Mouse (Mus musculus): ENCODE results near the gene Apod. TPM values are rescaled to one million over a fixed set of nuclear protein-coding genes. Genes with fewer than 3 reads are reported as not detected.

Apod gene
- total and polyA plus RNA-seq, 2 experiments from 2014 or later, result 0.51 TPM; not detected in 1

DNA sequence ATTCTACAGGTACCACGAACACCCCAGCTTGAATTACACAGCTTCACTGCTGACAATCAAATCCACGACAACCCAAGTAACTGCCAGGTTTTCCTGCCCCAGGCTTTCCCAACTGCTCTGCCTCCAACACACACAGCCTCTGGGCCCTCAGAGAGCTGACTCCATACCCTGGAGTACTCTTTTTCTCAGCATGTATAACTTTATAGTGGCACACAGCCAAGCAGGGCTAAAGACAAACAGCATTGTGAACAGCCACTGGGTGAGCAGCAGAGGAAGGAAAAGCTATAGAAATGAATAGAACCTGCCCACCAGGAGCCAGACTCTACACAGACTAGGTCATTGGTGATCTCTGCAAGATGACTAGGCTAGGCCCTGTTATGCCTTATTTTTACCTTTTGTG, 15.1 kb upstream of the Apod start:
- TF ChIP-seq CTCF (IDR thresholded peaks at IDR 0.05; ENCODE audit: low read depth) (no peak), EP300 (IDR thresholded peaks at IDR 0.05; ENCODE audit: low read depth) (no peak)
- no peak for DNase-seq (ENCODE audit: low spot score)
- no peak overlapping the region for H3K4me2 ChIP-seq (ENCODE audit: low read depth, low read length)
- H3K27ac ChIP-seq (ENCODE audit: low read depth), result peak overlapping the region; percentile 34; the same call in 1 of the 2 replicates
- no peaks in the 10 kb centered on the region for H3K36me3 ChIP-seq (replicated peaks; ENCODE audit: control insufficient read depth, insufficient read depth, low read length)
- H3K9me3 ChIP-seq (replicated peaks; ENCODE audit: control insufficient read depth, low read length), result no peaks in the 10 kb centered on the region
- H3K9ac ChIP-seq (replicated peaks; ENCODE audit: low read depth, low read length), result no peak overlapping the region
- no peak for ATAC-seq (ENCODE audit: insufficient read depth, low read depth)
- H3K4me1 ChIP-seq (ENCODE audit: control insufficient read depth, insufficient read depth), result no peaks in the 10 kb centered on the region
- no peak overlapping the region for H3K4me3 ChIP-seq (ENCODE audit: low read depth, low read length)
- 40% methylated on average over 2 of the region's 2 CpGs for WGBS
- H3K27me3 ChIP-seq (ENCODE audit: control insufficient read depth, insufficient read depth, low read length), result no peaks in the 10 kb centered on the region

DNA sequence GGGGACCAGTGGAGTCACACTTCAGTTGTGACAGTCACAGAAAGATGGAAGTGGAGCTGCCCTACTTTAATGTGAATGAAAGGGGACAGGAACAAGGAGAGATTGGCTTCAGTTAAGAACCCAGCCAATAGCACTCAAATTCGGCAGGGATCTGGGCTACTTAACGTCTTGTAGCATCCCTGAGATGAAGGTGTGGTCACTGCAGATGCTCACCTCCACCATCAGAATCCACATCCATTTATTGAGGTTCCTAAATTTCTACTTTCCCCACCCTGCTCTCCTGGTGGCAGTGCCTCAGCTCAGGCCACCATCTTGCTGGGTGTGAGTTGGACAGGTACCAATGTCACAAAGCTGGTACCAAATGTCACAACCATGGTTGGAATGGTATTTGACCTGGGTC, 13.3 kb upstream of the Apod start:
- no peaks in the 10 kb centered on the region for H3K36me3 ChIP-seq (replicated peaks; ENCODE audit: control insufficient read depth, insufficient read depth, low read length)
- no peaks in the 10 kb centered on the region for H3K4me1 ChIP-seq (ENCODE audit: control insufficient read depth, insufficient read depth)
- no peaks in the 10 kb centered on the region for H3K27me3 ChIP-seq (ENCODE audit: control insufficient read depth, insufficient read depth, low read length)
- no peak for TF ChIP-seq CTCF (IDR thresholded peaks at IDR 0.05; ENCODE audit: low read depth)
- no peak for TF ChIP-seq EP300 (IDR thresholded peaks at IDR 0.05; ENCODE audit: low read depth)
- 76% methylated on average over 2 of the region's 2 CpGs for WGBS
- DNase-seq (ENCODE audit: low spot score) (no peak), ATAC-seq (ENCODE audit: insufficient read depth, low read depth) (no peak)
- no peak overlapping the region for H3K4me2 ChIP-seq (ENCODE audit: low read depth, low read length)
- no peak overlapping the region for H3K9ac ChIP-seq (replicated peaks; ENCODE audit: low read depth, low read length)
- 0 out of 2 replicates have a peak overlapping the region, but pooled peaks have one; percentile 22 for H3K27ac ChIP-seq (ENCODE audit: low read depth)
- no peak overlapping the region for H3K4me3 ChIP-seq (ENCODE audit: low read depth, low read length)
- no peaks in the 10 kb centered on the region for H3K9me3 ChIP-seq (replicated peaks; ENCODE audit: control insufficient read depth, low read length)

DNA sequence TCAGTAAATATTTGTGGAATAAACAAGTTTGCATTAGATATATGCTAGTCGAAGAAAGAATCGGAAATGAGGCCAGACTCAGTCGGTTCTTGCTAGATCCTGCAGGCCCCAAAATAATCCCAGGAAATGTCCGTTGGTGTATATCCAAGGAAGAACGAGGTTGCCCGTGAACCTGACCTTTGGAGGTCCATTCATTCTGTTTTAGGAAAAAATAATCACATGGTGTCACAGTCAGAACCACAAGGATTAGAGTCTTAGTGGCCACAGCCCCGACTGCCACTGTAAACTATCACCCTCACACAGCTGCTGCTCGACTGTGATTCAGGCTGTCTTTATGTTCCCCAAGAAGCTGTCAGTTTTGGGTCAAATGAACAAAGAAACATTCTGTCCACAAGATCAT, 12.8 kb upstream of the Apod start:
- DNase-seq (ENCODE audit: low spot score) (no peak), ATAC-seq (ENCODE audit: insufficient read depth, low read depth) (no peak)
- no peaks in the 10 kb centered on the region for H3K36me3 ChIP-seq (replicated peaks; ENCODE audit: control insufficient read depth, insufficient read depth, low read length)
- no peak overlapping the region for H3K4me2 ChIP-seq (ENCODE audit: low read depth, low read length)
- H3K27ac ChIP-seq (ENCODE audit: low read depth), result peak overlapping the region; percentile 66
- no peak overlapping the region for H3K4me3 ChIP-seq (ENCODE audit: low read depth, low read length)
- H3K4me1 ChIP-seq (ENCODE audit: control insufficient read depth, insufficient read depth), result no peaks in the 10 kb centered on the region
- H3K9me3 ChIP-seq (replicated peaks; ENCODE audit: control insufficient read depth, low read length), result no peaks in the 10 kb centered on the region
- TF ChIP-seq CTCF (IDR thresholded peaks at IDR 0.05; ENCODE audit: low read depth) (no peak), EP300 (IDR thresholded peaks at IDR 0.05; ENCODE audit: low read depth) (no peak)
- H3K9ac ChIP-seq (replicated peaks; ENCODE audit: low read depth, low read length), result no peak overlapping the region
- 62% methylated on average over 8 of the region's 8 CpGs for WGBS
- no peaks in the 10 kb centered on the region for H3K27me3 ChIP-seq (ENCODE audit: control insufficient read depth, insufficient read depth, low read length)

DNA sequence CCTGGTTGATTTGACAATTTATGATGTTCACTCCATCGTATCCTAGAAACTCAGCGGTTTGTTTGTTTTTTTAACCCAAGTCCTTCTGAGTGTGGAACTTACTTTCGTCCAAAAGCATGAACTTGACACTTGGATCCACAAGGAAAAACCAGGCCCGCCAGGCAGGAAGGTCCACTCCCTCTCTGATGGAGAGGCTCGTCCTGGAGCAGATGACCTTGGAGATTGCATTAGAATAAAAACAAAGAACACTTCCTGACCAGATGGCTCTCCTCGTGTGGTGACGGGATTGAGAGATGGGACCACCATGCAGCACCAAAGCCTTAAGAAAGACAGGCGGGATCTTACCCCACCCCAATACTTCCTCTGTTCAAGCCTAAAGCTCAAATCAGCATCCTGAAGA, 12.1 kb upstream of the Apod start:
- peak; percentile 30; the same call in 1 of the 2 replicates for TF ChIP-seq EP300 (IDR thresholded peaks at IDR 0.05; ENCODE audit: low read depth)
- TF ChIP-seq CTCF (IDR thresholded peaks at IDR 0.05; ENCODE audit: low read depth), result no peak
- Histone ChIP-seq H3K36me3 (replicated peaks; ENCODE audit: control insufficient read depth, insufficient read depth, low read length) (no peaks in the 10 kb centered on the region), H3K9me3 (replicated peaks; ENCODE audit: control insufficient read depth, low read length) (no peaks in the 10 kb centered on the region), H3K27ac (ENCODE audit: low read depth) (peak overlapping the region; percentile 66), H3K27me3 (ENCODE audit: control insufficient read depth, insufficient read depth, low read length) (no peaks in the 10 kb centered on the region), H3K9ac (replicated peaks; ENCODE audit: low read depth, low read length) (no peak overlapping the region), H3K4me2 (ENCODE audit: low read depth, low read length) (no peak overlapping the region), H3K4me3 (ENCODE audit: low read depth, low read length) (no peak overlapping the region), H3K4me1 (ENCODE audit: control insufficient read depth, insufficient read depth) (no peaks in the 10 kb centered on the region)
- WGBS, result 44% methylated on average over 8 of the region's 8 CpGs
- DNase-seq (ENCODE audit: low spot score), result peak; percentile 60
- peak; percentile 55 for ATAC-seq (ENCODE audit: insufficient read depth, low read depth)

DNA sequence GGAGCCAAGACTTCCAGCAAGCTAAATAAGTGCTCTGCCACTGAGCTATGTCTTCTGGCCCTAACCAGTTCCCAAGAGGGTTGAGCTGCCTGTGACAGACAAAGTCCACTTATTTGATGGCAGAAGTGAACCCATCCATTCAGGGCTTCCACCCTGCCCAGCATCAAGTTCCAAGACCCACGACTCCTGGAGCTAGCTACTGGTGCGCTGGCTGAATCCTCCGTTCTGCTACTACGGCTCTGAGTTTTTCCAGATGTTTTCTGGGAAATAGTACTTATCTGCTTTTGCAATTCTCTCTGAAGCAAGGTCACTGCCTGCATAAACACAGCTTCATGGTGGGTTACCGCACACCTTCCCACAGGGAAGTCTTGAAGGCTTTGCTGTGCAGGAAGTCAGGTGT, 11.4 kb upstream of the Apod start:
- Histone ChIP-seq H3K4me2 (ENCODE audit: low read depth, low read length) (no peak overlapping the region), H3K36me3 (replicated peaks; ENCODE audit: control insufficient read depth, insufficient read depth, low read length) (no peaks in the 10 kb centered on the region), H3K27ac (ENCODE audit: low read depth) (peak overlapping the region; percentile 66), H3K9ac (replicated peaks; ENCODE audit: low read depth, low read length) (no peak overlapping the region), H3K4me1 (ENCODE audit: control insufficient read depth, insufficient read depth) (no peaks in the 10 kb centered on the region), H3K4me3 (ENCODE audit: low read depth, low read length) (no peak overlapping the region), H3K27me3 (ENCODE audit: control insufficient read depth, insufficient read depth, low read length) (no peaks in the 10 kb centered on the region), H3K9me3 (replicated peaks; ENCODE audit: control insufficient read depth, low read length) (no peaks in the 10 kb centered on the region)
- DNase-seq (ENCODE audit: low spot score) (peak; percentile 45), ATAC-seq (ENCODE audit: insufficient read depth, low read depth) (no peak)
- TF ChIP-seq EP300 (IDR thresholded peaks at IDR 0.05; ENCODE audit: low read depth) (no peak), CTCF (IDR thresholded peaks at IDR 0.05; ENCODE audit: low read depth) (no peak)
- WGBS, result 64% methylated on average over 5 of the region's 5 CpGs

DNA sequence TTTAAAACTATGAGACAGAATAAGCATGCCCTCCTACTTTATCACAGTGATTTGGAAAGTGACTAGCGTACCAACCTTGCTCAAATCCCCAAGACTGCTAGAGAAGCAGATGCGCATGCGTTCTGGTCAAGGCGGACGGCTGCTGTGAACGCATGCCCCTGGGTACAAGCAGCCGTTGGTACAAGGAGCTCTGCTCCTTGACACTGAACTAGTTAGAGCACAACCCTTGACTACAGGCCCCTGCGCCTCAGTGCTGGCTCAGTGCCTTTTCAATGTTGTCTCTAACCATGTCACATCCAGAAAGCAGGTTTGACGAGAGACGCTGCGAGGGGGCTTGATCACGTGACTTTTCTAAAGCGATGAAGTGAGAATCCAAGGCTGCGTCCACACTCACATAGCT, 10.5 kb upstream of the Apod start:
- DNase-seq (ENCODE audit: low spot score), result no peak
- WGBS, result 91% methylated on average over 14 of the region's 14 CpGs
- H3K9ac ChIP-seq (replicated peaks; ENCODE audit: low read depth, low read length), result no peak overlapping the region
- H3K27ac ChIP-seq (ENCODE audit: low read depth), result no peak overlapping the region
- no peaks in the 10 kb centered on the region for H3K36me3 ChIP-seq (replicated peaks; ENCODE audit: control insufficient read depth, insufficient read depth, low read length)
- H3K4me3 ChIP-seq (ENCODE audit: low read depth, low read length), result no peak overlapping the region
- H3K4me1 ChIP-seq (ENCODE audit: control insufficient read depth, insufficient read depth), result no peaks in the 10 kb centered on the region
- no peak for ATAC-seq (ENCODE audit: insufficient read depth, low read depth)
- no peak overlapping the region for H3K4me2 ChIP-seq (ENCODE audit: low read depth, low read length)
- no peaks in the 10 kb centered on the region for H3K9me3 ChIP-seq (replicated peaks; ENCODE audit: control insufficient read depth, low read length)
- TF ChIP-seq CTCF (IDR thresholded peaks at IDR 0.05; ENCODE audit: low read depth), result no peak
- TF ChIP-seq EP300 (IDR thresholded peaks at IDR 0.05; ENCODE audit: low read depth), result no peak
- H3K27me3 ChIP-seq (ENCODE audit: control insufficient read depth, insufficient read depth, low read length), result no peaks in the 10 kb centered on the region

Data from heart, postnatal 0 days (tissue).